Mouse (Mus musculus) myocyte (in vitro differentiated cells): ENCODE measurements around the gene Flywch2.

ENCODE experiments used
- CEBPB ChIP-seq: IDR thresholded peaks from 2 replicates; pipeline ENCODE4 v1.6.1; 2011; ENCODE audit warnings: mild to moderate bottlenecking, moderate library complexity; ENCODE audit not compliant: poor library complexity, insufficient read depth, severe bottlenecking
- E2F4 ChIP-seq: IDR thresholded peaks from one replicate; pipeline ENCODE4 v1.6.1; 2011; ENCODE audit warnings: mild to moderate bottlenecking, control low read depth, moderate library complexity; ENCODE audit not compliant: insufficient read depth
- MAX ChIP-seq: IDR thresholded peaks from one replicate; pipeline ENCODE4 v1.6.1; 2011; ENCODE audit warnings: low read depth, mild to moderate bottlenecking, control low read depth
- MYOD1 ChIP-seq, 3 experiments: IDR thresholded peaks; one replicate each; pipeline ENCODE4 v1.6.1; 2011; ENCODE audit warnings: control low read depth in 2 of 3, low read depth in 2 of 3, mild to moderate bottlenecking in 2 of 3, moderate library complexity in 1 of 3; ENCODE audit not compliant: insufficient read length in 2 of 3, control insufficient read depth in 1 of 3
- MYOG ChIP-seq, 3 experiments: IDR thresholded peaks; one replicate each; pipeline ENCODE4 v1.6.1; 2011; ENCODE audit warnings: control low read depth in 2 of 3, low read depth in 2 of 3, mild to moderate bottlenecking in 2 of 3; ENCODE audit not compliant: insufficient read length in 2 of 3, control insufficient read depth in 1 of 3, insufficient read depth in 1 of 3
- POLR2A ChIP-seq: IDR thresholded peaks from one replicate; pipeline ENCODE4 v1.6.1; 2011; ENCODE audit warnings: low read depth, mild to moderate bottlenecking, control low read depth, moderate library complexity; ENCODE audit not compliant: insufficient read length
- POLR2AphosphoS2 ChIP-seq: IDR thresholded peaks from one replicate; pipeline ENCODE4 v1.6.1; 2011; ENCODE audit warnings: low read depth, control low read depth; ENCODE audit not compliant: insufficient read length
- SRF ChIP-seq: IDR thresholded peaks from one replicate; pipeline ENCODE4 v1.6.1; 2011; ENCODE audit warnings: low read depth; ENCODE audit not compliant: control insufficient read depth, insufficient read length
- TCF12 ChIP-seq: IDR thresholded peaks from one replicate; pipeline ENCODE4 v1.6.1; 2011; ENCODE audit warnings: mild to moderate bottlenecking, control low read depth; ENCODE audit not compliant: poor library complexity, insufficient read depth, severe bottlenecking
- TCF3 ChIP-seq: IDR thresholded peaks from one replicate; pipeline ENCODE4 v1.6.1; 2011; ENCODE audit warnings: low read depth, control low read depth; ENCODE audit not compliant: insufficient read length
- USF1 ChIP-seq: IDR thresholded peaks from one replicate; pipeline ENCODE4 v1.6.1; 2011; ENCODE audit warnings: low read depth, mild to moderate bottlenecking, control low read depth, moderate library complexity

- TF ChIP-seq TCF3 (no peak), POLR2A (no peak), USF1 (no peak), MYOG (IDR thresholded peaks at IDR 0.05; ENCODE audit: control insufficient read depth in 1 of 3, insufficient read depth in 1 of 3, insufficient read length in 2 of 3, low read depth in 2 of 3) (no peak), E2F4 (no peak), MYOD1 (IDR thresholded peaks at IDR 0.05; ENCODE audit: control insufficient read depth in 1 of 3, insufficient read length in 2 of 3, low read depth in 2 of 3) (no peak), TCF12 (no peak), POLR2AphosphoS2 (no peak), MAX (no peak), SRF (no peak), CEBPB (no peak)
Measured at GRCm38 (mm10) chr17:23758801-23759200, 27.1 kb downstream of the Flywch2 start.
